Mouse (Mus musculus) testis, adult 2 months (tissue): ENCODE data around the gene Myh14. TPM values are rescaled to one million over a fixed set of nuclear protein-coding genes. Genes with fewer than 3 reads are reported as not detected.

Experiments
- H3K27ac ChIP-seq: fragments of 200-500 bp; 2 replicates; pipeline ENCODE4 v1.5.1; 2012; ENCODE audit warnings: low read depth, low read length; ENCODE audit not compliant: control insufficient read depth, insufficient read depth
- H3K27me3 ChIP-seq: fragments of 200-500 bp; 2 replicates; pipeline ENCODE4 v1.6.1; 2012; ENCODE audit warnings: mild to moderate bottlenecking, low read length, moderate library complexity; ENCODE audit not compliant: control insufficient read depth, insufficient read depth
- H3K36me3 ChIP-seq: fragments of 200-500 bp; 2 replicates; pipeline ENCODE4 v1.6.1; 2012; ENCODE audit warnings: mild to moderate bottlenecking, low read length; ENCODE audit not compliant: control insufficient read depth, insufficient read depth
- H3K4me1 ChIP-seq: fragments of 200-500 bp; 2 replicates; pipeline ENCODE4 v1.6.1; 2012; ENCODE audit warnings: low read length; ENCODE audit not compliant: control insufficient read depth, insufficient read depth
- H3K4me3 ChIP-seq: fragments of 200-500 bp; 2 replicates; pipeline ENCODE4 v1.5.1; 2012; ENCODE audit warnings: low read depth, mild to moderate bottlenecking, low read length, moderate library complexity, mixed read lengths; ENCODE audit not compliant: control insufficient read depth
- CTCF ChIP-seq: fragments of 200-500 bp; IDR thresholded peaks from 2 replicates; pipeline ENCODE4 v1.5.1; 2012; ENCODE audit warnings: low read depth, mild to moderate bottlenecking, inconsistent platforms, low read length, moderate library complexity; ENCODE audit not compliant: control insufficient read depth, insufficient read depth, insufficient replicate concordance
- POLR2A ChIP-seq: fragments of 200-500 bp; IDR thresholded peaks from 2 replicates; pipeline ENCODE4 v1.6.1; 2012; ENCODE audit warnings: low read depth, mild to moderate bottlenecking, inconsistent platforms, low read length, moderate library complexity; ENCODE audit not compliant: control insufficient read depth
- polyA plus RNA-seq: library from polyadenylated mRNA; depleted of rRNA; stranded (reverse); fragments of >200 nt; gene quantifications from 2 replicates; pipeline ENCODE4 v1.2.3, GENCODE M21; 2012; rRNA removed

Myh14 gene
- polyA plus RNA-seq, 1 experiment: 1.2 TPM

DNA sequence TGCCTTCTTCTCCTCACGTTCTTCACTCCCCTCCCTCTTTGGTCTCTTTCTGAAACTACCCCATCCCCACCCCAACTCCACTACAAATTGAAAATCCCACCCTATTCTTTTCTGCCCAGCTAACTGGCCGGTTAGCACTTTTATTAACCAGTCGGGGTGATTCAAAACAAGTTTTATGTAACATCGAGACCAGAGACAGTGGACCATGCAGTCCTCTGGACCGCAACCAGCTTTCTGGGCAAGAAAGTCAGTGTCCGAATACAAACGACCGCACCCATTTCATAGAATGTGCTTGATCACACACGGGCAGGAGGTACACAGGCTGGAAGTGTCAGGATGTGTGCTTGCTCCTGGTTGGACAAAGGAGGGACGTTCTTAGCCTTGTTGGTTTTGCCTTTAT, 106.2 kb downstream of the Myh14 start:
- no peaks in the 10 kb centered on the region for H3K36me3 ChIP-seq
- no peak overlapping the region for H3K27ac ChIP-seq
- TF ChIP-seq CTCF: no peak
- no peak for TF ChIP-seq POLR2A
- no peaks in the 10 kb centered on the region for H3K4me1 ChIP-seq
- no peaks in the 10 kb centered on the region for H3K27me3 ChIP-seq
- H3K4me3 ChIP-seq: no peak overlapping the region

DNA sequence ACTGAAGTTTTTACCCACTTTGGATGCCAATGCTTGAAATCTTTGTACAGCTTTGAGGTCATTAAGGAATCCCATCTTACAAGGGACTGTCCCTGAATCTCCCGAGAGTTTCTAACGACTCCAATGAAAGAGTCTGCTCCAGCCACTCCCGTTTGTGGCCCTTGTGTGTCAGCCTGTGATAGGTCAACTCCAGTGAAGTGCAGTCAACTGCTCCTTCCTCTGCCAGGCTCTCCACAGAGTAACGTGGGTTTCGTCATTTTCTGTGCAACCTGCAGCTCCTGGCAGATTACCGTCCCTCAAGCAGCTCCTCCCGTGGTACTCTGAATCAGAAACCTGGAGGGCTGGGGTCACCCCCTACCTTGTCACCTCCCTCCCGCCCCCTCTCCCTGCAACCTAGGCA, 107.4 kb downstream of the Myh14 start:
- no peak for TF ChIP-seq CTCF
- no peak for TF ChIP-seq POLR2A
- H3K27ac ChIP-seq: no peak overlapping the region
- H3K36me3 ChIP-seq: no peaks in the 10 kb centered on the region
- H3K27me3 ChIP-seq: no peaks in the 10 kb centered on the region
- no peaks in the 10 kb centered on the region for H3K4me1 ChIP-seq
- H3K4me3 ChIP-seq: no peak overlapping the region

DNA sequence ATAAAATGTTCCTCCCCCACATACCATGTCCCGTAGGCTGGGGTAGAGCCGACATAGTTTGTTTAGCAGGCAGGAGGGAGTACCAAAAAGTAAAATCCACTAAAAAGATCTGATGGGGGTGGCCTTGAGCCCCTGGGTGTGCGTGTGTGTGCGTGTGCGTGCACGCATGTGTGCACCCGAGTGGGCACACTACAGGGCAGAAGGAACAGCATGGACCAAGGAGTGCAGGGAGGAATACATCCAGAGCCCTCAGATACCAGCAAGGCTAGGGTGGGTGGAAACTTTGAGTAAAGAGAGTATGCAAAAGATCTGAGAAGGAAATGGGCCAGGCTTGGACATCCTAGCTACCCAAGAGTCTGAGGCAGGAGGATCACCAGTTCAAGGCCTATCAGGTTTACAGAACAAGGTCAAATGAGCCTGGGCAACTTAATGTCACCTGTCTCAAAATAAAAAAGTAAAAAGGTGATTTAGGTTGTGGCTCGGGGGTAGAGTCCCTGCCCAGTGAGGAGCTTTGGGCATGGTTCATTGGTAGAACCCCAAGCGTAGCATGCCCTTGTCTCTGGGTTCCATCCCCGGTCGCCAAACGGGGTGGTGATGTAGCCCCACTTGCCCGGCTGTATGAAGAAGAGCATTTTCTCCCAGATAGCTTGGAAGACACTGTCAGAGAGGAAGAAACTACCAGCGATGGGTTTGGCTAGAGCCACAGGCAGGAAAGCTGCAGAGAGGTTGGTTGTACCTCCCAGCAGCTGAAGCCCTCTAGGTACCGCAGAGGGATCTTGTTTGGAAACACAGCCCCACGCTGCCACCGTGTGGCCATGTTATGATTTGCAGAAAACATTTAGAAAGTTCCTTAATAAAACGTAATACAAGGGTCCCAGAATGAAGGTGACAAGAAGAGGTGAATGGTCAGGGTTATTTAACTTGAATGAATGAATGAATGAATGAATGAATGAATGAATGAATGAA, 109.9 kb downstream of the Myh14 start:
- Histone ChIP-seq H3K27me3 (no peaks in the 10 kb centered on the region), H3K4me3 (no peak overlapping the region), H3K4me1 (no peaks in the 10 kb centered on the region), H3K36me3 (no peaks in the 10 kb centered on the region), H3K27ac (no peak overlapping the region)
- TF ChIP-seq CTCF: peak; percentile 79; the same call in 1 of the 2 replicates
- no peak for TF ChIP-seq POLR2A

DNA sequence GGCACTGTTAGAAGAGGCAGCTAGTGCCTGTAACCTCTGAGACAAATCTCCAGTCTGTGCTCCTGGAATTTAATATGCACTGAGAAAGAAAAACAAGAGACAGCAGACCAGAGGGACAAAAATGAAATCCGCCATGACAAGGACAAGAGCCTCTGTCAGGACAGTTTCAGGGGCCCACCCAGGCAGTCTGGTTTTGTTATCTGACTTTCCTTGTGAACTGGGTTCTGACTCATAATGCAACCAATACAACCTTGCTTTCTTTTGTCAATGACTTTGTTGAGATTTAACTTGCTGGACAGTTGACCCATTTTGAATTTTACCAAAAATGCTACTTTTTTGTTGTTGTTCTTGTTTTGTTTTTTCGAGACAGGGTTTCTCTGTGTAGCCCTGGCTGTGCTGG, 113.0 kb downstream of the Myh14 start:
- H3K4me3 ChIP-seq: no peak overlapping the region
- TF ChIP-seq POLR2A: no peak
- TF ChIP-seq CTCF: no peak
- H3K27me3 ChIP-seq: no peaks in the 10 kb centered on the region
- no peaks in the 10 kb centered on the region; the same call in none of the 2 replicates for H3K4me1 ChIP-seq
- no peaks in the 10 kb centered on the region for H3K36me3 ChIP-seq
- H3K27ac ChIP-seq: no peak overlapping the region

Other genes with a start within 250 kb of the Myh14 start
- gene Lrrc4b, start 241.8 kb downstream of the Myh14 start, polyA plus RNA-seq: 0.46 and 0.55 TPM in 2 replicates
- gene Aspdh, start 205.5 kb downstream of the Myh14 start, polyA plus RNA-seq: 1.00 and 1.2 TPM in 2 replicates
- 118 and 120 TPM in 2 replicates for gene Josd2, start 202.9 kb downstream of the Myh14 start, polyA plus RNA-seq
- 122 and 127 TPM in 2 replicates for gene Emc10, start 174.3 kb downstream of the Myh14 start, polyA plus RNA-seq
- gene Fam71e1, start 174.3 kb downstream of the Myh14 start, polyA plus RNA-seq: 1,517 and 1,849 TPM in 2 replicates
- 0.04 TPM in 1 of 2 replicates, not detected in the other for gene Mybpc2, start 146.2 kb downstream of the Myh14 start, polyA plus RNA-seq
- gene Spib, start 138.8 kb downstream of the Myh14 start, polyA plus RNA-seq: 0.15 and 0.16 TPM in 2 replicates
- gene Pold1, start 122.0 kb downstream of the Myh14 start, polyA plus RNA-seq: 18.1 and 20.3 TPM in 2 replicates
- gene Nr1h2, start 116.9 kb downstream of the Myh14 start, polyA plus RNA-seq: 72.1 and 77.1 TPM in 2 replicates
- 0.67 and 2.4 TPM in 2 replicates for gene Napsa, start 98.5 kb downstream of the Myh14 start, polyA plus RNA-seq
- gene Kcnc3, start 80.2 kb downstream of the Myh14 start, polyA plus RNA-seq: 0.70 and 3.2 TPM in 2 replicates
- 171 and 196 TPM in 2 replicates for gene Izumo2, start 37.9 kb upstream of the Myh14 start, polyA plus RNA-seq
- gene Vrk3, start 77.6 kb upstream of the Myh14 start, polyA plus RNA-seq: 131 and 149 TPM in 2 replicates
- 1.6 and 1.9 TPM in 2 replicates for gene Zfp473, start 80.2 kb upstream of the Myh14 start, polyA plus RNA-seq
- gene Nup62, start 145.2 kb upstream of the Myh14 start, polyA plus RNA-seq: 181 and 183 TPM in 2 replicates
- gene Il4i1, start 145.5 kb upstream of the Myh14 start, polyA plus RNA-seq: 97.2 and 97.6 TPM in 2 replicates
- gene Atf5, start 145.8 kb upstream of the Myh14 start, polyA plus RNA-seq: 21.6 TPM in 2 replicates
- gene Akt1s1, start 178.1 kb upstream of the Myh14 start, polyA plus RNA-seq: 31.5 and 35.7 TPM in 2 replicates
- 24.4 and 28.5 TPM in 2 replicates for gene Tbc1d17, start 178.2 kb upstream of the Myh14 start, polyA plus RNA-seq
- gene Pnkp, start 186.3 kb upstream of the Myh14 start, polyA plus RNA-seq: 26.5 and 29.4 TPM in 2 replicates
- 171 and 187 TPM in 2 replicates for gene Ptov1, start 198.9 kb upstream of the Myh14 start, polyA plus RNA-seq
- 143 and 206 TPM in 2 replicates for gene Med25, start 221.9 kb upstream of the Myh14 start, polyA plus RNA-seq
- gene Fuz, start 225.2 kb upstream of the Myh14 start, polyA plus RNA-seq: 39.2 and 40.0 TPM in 2 replicates